Mouse (Mus musculus): ENCODE data around the gene Csmd2. TPM values are rescaled to one million over a fixed set of nuclear protein-coding genes. Genes with fewer than 3 reads are reported as not detected.

The Csmd2 gene
- polyA plus RNA-seq, 1 experiment = 0.07 TPM

DNA sequence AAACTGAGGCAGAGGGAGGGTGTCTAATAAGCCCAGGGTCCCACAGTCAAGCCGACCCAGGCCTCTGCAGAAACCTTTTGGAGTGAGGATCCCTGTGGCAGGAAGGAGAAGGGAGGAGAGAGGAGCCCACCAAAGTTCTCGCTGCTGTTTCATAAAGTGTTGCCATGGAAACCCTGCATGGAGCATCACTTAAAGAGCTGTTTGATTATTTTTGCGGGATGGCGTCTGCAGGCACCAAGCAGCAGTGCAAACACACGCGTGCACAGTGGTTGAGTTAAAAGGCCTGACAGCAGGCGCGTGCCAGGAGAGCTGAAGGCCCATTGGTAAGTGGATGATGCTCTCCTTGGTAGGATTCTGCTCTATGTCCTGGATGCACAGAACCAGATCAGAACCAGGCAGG lies 191.3 kb downstream of the Csmd2 start:
- Histone ChIP-seq H3K4me1 (ENCODE audit: control insufficient read depth, insufficient read depth, insufficient read length) (no peaks in the 10 kb centered on the region), H3K27me3 (ENCODE audit: control insufficient read depth, insufficient read depth, low read length) (no peaks in the 10 kb centered on the region), H3K27ac (ENCODE audit: insufficient read depth, low read length) (no peak overlapping the region), H3K4me3 (ENCODE audit: extremely low read depth, insufficient read depth, insufficient read length) (no peak overlapping the region), H3K36me3 (ENCODE audit: control insufficient read depth, insufficient read depth, low read length) (no peaks in the 10 kb centered on the region)
- no peak for DNase-seq (ENCODE audit: low read depth in 1 of 2, low spot score in 2 of 2)
- 90% methylated on average over 8 of the region's 8 CpGs for WGBS
- TF ChIP-seq POLR2A (IDR thresholded peaks at IDR 0.05; ENCODE audit: low read depth, low read length) (no peak), CTCF (IDR thresholded peaks at IDR 0.05; ENCODE audit: extremely low read depth, insufficient read depth, insufficient read length, insufficient replicate concordance) (no peak)

DNA sequence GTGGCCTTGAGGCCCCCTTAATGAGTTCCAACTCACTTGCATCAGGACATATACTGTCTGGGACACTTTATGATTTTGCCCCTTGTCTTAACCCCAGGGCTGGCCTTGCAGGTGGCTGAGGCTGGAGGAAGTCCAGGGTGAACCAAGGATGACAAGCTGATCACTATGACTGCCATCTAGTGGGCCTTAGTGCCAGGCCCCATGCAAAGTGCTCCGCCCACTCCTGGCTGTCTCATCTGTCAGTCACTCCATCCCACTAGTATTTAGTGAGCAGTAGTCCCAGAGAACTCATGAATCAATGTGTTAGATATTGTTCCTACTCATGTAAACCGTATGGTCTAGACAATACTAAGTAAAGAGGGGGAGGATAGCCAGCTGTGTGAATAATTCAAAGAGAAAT lies 191.9 kb downstream of the Csmd2 start:
- Histone ChIP-seq H3K4me3 (ENCODE audit: extremely low read depth, insufficient read depth, insufficient read length) (no peak overlapping the region), H3K36me3 (ENCODE audit: control insufficient read depth, insufficient read depth, low read length) (no peaks in the 10 kb centered on the region), H3K4me1 (ENCODE audit: control insufficient read depth, insufficient read depth, insufficient read length) (no peaks in the 10 kb centered on the region), H3K27ac (ENCODE audit: insufficient read depth, low read length) (no peak overlapping the region), H3K27me3 (ENCODE audit: control insufficient read depth, insufficient read depth, low read length) (no peaks in the 10 kb centered on the region)
- TF ChIP-seq CTCF (IDR thresholded peaks at IDR 0.05; ENCODE audit: extremely low read depth, insufficient read depth, insufficient read length, insufficient replicate concordance) (no peak), POLR2A (IDR thresholded peaks at IDR 0.05; ENCODE audit: low read depth, low read length) (no peak)
- WGBS = 83% methylated on average over 2 of the region's 2 CpGs
- no peak for DNase-seq (ENCODE audit: low read depth in 1 of 2, low spot score in 2 of 2)

DNA sequence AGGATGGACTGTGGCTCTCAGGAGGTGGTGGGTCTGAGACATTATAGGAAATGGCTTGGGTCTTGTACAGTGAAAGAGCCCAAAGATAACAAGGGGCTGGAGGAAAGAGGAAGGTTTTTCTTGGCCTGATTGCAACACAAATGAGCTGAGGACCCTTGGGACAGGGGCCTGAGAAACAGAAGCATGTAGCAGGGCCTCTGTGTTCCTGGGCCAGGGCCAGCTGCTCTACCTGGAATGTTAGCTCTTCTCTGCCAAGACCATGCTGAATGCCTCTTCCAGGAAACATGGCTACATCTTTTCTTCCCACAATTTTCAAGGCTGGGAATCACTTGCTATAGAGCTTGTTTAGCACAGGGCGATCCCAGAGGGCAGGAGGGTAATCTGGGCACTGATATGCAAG lies 197.1 kb downstream of the Csmd2 start:
- TF ChIP-seq CTCF (IDR thresholded peaks at IDR 0.05; ENCODE audit: extremely low read depth, insufficient read depth, insufficient read length, insufficient replicate concordance) (no peak), POLR2A (IDR thresholded peaks at IDR 0.05; ENCODE audit: low read depth, low read length) (no peak)
- no peaks in the 10 kb centered on the region for H3K36me3 ChIP-seq (ENCODE audit: control insufficient read depth, insufficient read depth, low read length)
- H3K4me3 ChIP-seq (ENCODE audit: extremely low read depth, insufficient read depth, insufficient read length) = no peak overlapping the region
- H3K27me3 ChIP-seq (ENCODE audit: control insufficient read depth, insufficient read depth, low read length) = no peaks in the 10 kb centered on the region
- H3K27ac ChIP-seq (ENCODE audit: insufficient read depth, low read length) = no peak overlapping the region
- DNase-seq (ENCODE audit: low read depth in 1 of 2, low spot score in 2 of 2) = no peak
- 70% methylated on average over 1 of the region's 1 CpGs for WGBS
- H3K4me1 ChIP-seq (ENCODE audit: control insufficient read depth, insufficient read depth, insufficient read length) = no peaks in the 10 kb centered on the region

DNA sequence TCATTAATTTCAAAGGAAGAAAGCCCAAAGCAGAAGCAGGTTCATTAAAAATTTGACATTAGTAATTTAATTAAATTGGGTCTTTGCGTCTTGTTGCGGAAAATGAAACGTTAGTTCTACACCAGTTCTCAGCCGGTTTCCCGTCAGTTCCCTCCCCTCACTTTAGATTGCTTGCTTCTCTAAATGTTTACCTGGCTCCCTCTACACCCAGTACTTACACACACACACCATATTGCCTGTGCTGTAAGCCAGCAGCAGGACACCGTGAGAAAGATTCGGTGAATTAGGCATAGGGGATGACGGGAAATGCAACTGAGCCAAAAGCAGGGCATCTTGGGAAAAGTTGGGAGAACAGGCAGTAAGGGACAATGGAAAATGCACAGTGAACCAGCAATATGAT lies 206.8 kb downstream of the Csmd2 start:
- DNase-seq (ENCODE audit: low read depth in 1 of 2, low spot score in 2 of 2) = no peak
- TF ChIP-seq POLR2A (IDR thresholded peaks at IDR 0.05; ENCODE audit: low read depth, low read length) (no peak), CTCF (IDR thresholded peaks at IDR 0.05; ENCODE audit: extremely low read depth, insufficient read depth, insufficient read length, insufficient replicate concordance) (no peak)
- no peak overlapping the region for H3K27ac ChIP-seq (ENCODE audit: insufficient read depth, low read length)
- 93% methylated on average over 8 of the region's 8 CpGs for WGBS
- no peaks in the 10 kb centered on the region for H3K4me1 ChIP-seq (ENCODE audit: control insufficient read depth, insufficient read depth, insufficient read length)
- H3K27me3 ChIP-seq (ENCODE audit: control insufficient read depth, insufficient read depth, low read length) = no peaks in the 10 kb centered on the region
- H3K4me3 ChIP-seq (ENCODE audit: extremely low read depth, insufficient read depth, insufficient read length) = no peak overlapping the region
- H3K36me3 ChIP-seq (ENCODE audit: control insufficient read depth, insufficient read depth, low read length) = no peaks in the 10 kb centered on the region

DNA sequence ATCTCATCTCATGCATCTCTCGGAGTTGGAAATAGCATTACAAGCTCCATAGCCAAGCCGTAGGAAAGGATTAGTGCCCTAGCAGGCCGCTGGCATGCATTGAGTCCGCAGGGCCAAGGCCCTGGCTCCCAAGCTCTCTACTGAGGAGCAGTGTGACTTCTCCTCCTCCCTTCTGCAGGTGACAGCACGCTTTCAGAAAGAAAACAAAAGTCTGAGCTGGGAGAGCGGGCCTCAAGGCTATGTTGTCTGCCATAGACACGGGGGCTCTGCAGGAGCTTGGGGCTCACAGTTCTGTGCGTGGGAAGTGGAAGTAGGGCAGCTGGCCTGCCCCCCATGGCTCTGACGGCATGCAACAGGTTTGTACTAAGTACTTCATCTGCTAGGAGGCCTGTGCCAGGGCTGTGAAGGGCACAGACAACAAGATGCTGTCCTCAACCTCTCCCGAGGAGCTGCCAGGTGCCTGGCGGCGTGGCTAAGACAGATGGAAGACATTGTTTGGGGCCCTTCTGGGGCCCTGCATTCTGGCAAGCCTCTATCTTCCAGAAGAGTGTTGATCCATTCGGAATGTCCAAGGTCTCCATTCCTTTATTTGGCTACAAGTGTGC lies 230.4 kb downstream of the Csmd2 start:
- no peak overlapping the region for H3K4me3 ChIP-seq (ENCODE audit: extremely low read depth, insufficient read depth, insufficient read length)
- 76% methylated on average over 13 of the region's 13 CpGs for WGBS
- no peak overlapping the region for H3K27ac ChIP-seq (ENCODE audit: insufficient read depth, low read length)
- no peak for DNase-seq (ENCODE audit: low read depth in 1 of 2, low spot score in 2 of 2)
- no peaks in the 10 kb centered on the region for H3K27me3 ChIP-seq (ENCODE audit: control insufficient read depth, insufficient read depth, low read length)
- H3K36me3 ChIP-seq (ENCODE audit: control insufficient read depth, insufficient read depth, low read length) = no peaks in the 10 kb centered on the region
- TF ChIP-seq CTCF (IDR thresholded peaks at IDR 0.05; ENCODE audit: extremely low read depth, insufficient read depth, insufficient read length, insufficient replicate concordance) = no peak
- no peak for TF ChIP-seq POLR2A (IDR thresholded peaks at IDR 0.05; ENCODE audit: low read depth, low read length)
- no peaks in the 10 kb centered on the region for H3K4me1 ChIP-seq (ENCODE audit: control insufficient read depth, insufficient read depth, insufficient read length)

DNA sequence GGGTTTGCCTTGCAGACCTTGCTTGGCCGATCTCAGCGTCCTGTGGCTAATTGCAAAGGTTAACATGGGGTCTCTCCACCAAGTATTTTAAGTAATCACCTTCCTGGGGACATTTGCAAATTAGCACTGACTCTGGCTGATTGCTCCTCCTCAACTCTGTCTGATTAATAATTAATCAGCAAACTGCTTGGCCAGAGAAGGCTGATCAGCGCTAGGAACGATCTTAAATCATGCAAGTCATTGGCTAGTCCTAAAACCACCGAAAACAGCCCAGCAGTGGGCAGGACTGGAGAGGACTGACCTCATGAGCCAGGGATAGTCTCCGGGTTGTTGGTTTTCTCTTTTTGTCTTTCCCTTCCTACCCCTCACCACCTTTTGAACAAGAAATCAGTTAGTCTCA lies 236.8 kb downstream of the Csmd2 start:
- TF ChIP-seq POLR2A (IDR thresholded peaks at IDR 0.05; ENCODE audit: low read depth, low read length) (no peak), CTCF (IDR thresholded peaks at IDR 0.05; ENCODE audit: extremely low read depth, insufficient read depth, insufficient read length, insufficient replicate concordance) (no peak)
- no peak for DNase-seq (ENCODE audit: low read depth in 1 of 2, low spot score in 2 of 2)
- H3K4me1 ChIP-seq (ENCODE audit: control insufficient read depth, insufficient read depth, insufficient read length) = no peaks in the 10 kb centered on the region
- no peaks in the 10 kb centered on the region for H3K36me3 ChIP-seq (ENCODE audit: control insufficient read depth, insufficient read depth, low read length)
- H3K4me3 ChIP-seq (ENCODE audit: extremely low read depth, insufficient read depth, insufficient read length) = no peak overlapping the region
- WGBS = 85% methylated on average over 6 of the region's 6 CpGs
- no peak overlapping the region for H3K27ac ChIP-seq (ENCODE audit: insufficient read depth, low read length)
- H3K27me3 ChIP-seq (ENCODE audit: control insufficient read depth, insufficient read depth, low read length) = no peaks in the 10 kb centered on the region

DNA sequence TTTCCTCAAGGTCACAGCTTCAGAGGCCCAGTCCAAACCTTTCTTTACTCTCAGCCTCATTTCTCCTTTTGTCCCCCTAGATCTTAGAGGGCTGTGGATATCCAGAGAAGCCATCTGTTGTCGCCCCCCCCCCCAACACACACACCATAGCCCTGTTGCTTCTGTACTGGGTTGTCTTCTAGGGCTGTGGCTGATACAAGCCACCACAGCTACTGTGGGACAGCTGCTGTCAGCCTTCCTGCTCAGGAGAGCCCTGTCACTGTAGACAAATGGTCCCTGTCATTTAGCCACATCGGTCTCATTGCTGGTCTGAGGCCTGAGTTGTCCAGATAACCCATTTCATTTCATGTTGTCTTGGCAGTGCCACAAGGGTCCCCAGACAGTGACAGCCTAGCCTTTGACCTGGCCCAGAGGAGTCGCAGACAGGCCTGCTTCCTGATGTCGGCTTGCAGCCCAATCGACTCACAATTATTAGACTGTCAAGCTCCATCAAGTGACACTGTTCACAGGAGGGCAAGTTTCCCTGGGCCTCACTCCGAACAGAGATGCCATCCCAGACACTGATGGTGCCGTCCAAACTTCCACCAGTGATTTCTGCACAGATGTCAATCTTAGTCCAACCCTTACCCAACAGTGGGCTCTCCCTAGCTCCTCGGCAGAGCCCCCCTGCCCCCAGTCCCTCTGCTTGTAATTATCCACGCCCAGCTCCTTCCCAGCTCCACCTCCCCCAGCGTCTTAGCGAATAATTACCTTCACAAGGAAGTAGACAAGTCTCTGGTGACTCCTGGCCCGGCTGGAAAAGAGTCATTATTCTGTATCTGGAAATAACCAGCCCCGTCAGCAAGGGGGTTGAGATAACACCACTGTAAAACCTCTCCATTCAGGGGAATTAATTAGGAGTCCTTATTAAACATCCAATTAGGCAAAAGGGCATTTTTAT lies 240.0 kb downstream of the Csmd2 start:
- no peak overlapping the region for H3K27ac ChIP-seq (ENCODE audit: insufficient read depth, low read length)
- WGBS = 58% methylated on average over 13 of the region's 13 CpGs
- DNase-seq (ENCODE audit: low read depth in 1 of 2, low spot score in 2 of 2) = no peak
- no peaks in the 10 kb centered on the region for H3K4me1 ChIP-seq (ENCODE audit: control insufficient read depth, insufficient read depth, insufficient read length)
- H3K36me3 ChIP-seq (ENCODE audit: control insufficient read depth, insufficient read depth, low read length) = no peaks in the 10 kb centered on the region
- TF ChIP-seq CTCF (IDR thresholded peaks at IDR 0.05; ENCODE audit: extremely low read depth, insufficient read depth, insufficient read length, insufficient replicate concordance) (no peak), POLR2A (IDR thresholded peaks at IDR 0.05; ENCODE audit: low read depth, low read length) (no peak)
- no peak overlapping the region for H3K4me3 ChIP-seq (ENCODE audit: extremely low read depth, insufficient read depth, insufficient read length)
- H3K27me3 ChIP-seq (ENCODE audit: control insufficient read depth, insufficient read depth, low read length) = no peaks in the 10 kb centered on the region

All from spleen, adult 2 months (tissue).